Mouse (Mus musculus): Measurements from ENCODE around the gene Txnl4b.

Gene Txnl4b

DNA sequence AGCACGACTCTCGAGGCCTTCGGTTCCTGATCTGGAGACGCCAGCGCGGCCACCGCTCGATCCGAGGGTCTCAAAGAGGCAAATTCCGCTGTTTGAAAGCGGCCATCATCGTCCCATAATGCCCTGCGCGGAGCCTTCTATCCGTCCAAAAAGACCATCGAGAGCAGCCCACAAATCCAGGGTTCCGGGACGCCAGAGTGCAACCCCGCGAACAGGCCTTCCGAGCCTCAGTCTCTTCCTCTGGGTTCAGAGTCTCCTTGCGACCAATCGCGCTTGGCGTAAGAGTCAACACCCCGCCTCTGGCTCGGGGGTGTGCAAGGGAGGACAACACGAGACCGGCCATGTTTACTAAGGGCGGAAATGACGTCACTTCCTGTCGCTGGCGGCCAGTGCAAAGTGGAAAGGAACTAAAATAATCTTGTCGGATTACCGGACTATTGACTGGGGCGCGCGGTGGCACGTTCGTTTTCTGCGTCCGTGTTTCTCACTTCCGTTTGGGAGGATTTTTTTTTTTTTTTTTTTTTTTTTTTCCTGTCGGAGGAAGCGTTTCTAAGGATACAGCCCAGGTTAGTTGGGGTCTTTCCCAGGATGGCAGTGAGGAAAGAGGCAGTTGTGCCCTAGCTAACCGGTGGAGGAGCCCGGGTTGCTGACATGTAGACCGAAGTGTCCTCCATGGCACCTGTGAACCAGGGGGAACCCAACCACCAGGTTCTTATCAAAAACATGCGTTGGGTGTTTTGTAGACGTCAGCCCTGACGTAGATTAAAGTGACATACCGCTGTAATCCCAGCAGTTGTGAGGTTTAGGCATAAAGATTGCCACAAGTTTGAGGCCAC lies at the start of gene Txnl4b, which contains the start of gene Dhx38:
TSS of gene Txnl4b (plus strand) at position 395 of the 836 bp plus-strand sequence.
TSS of gene Dhx38 (minus strand) at position 364 of the 836 bp plus-strand sequence.
- peak; percentile 99 for DNase-seq

DNA sequence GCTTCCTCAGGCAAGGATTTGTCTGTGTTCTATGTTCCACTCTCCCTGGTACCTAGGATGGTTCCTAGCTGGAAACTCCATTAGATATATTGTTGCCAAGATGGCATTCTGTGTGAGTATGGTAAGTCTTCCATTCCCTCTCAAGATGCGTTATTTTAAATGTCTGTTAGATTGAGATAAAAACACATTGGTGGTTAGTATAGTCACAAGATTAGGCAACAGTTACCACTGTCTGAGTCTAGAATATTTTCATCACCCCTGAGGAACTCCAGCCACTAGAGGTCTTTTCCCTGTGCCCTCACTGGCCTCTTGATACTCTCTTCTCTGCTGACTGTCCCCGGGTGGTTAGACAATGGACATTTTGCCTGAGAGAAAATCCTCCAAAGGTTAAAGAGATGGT lies 41.7 kb upstream of the Txnl4b start:
- DNase-seq = no peak

DNA sequence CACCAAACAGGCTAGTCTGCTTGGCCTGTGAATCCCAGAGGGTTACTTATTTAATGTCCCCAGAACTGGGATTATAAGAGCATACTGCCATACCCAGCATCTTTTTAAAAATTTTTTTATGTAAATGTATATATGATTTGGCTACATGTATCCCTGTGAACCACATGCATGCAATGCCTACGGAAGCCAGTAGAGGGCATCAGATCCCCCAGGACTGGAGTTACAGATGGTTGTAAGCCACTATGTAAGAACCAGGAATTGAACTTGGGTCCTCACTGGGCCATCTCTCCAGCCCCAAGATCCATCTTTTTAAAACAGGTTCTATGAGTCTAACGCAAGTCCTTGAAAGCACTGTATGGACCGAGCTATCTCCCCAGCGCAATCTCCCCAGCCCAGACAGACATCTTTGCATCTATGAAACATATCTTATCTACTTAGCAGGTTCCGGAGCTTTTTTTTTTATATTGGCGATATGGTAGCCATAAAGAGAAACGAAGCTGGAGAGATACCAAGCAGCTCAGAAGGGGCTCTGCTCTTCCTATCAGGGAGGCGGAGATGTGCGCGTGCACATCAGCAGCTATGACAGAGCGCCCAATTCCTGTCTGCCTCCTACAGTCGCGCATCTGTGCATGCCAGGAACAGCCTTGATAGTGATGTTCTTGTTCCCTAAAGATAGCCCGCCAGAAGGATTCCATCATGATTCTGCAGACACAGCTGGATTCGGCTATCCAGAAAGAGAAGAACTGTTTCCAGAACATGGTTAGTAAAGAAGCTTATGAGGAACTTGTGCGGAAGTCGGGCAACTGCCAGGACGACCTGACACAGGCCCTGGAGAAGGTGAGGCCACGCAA lies 30.3 kb upstream of the Txnl4b start:
- DNase-seq = no peak

DNA sequence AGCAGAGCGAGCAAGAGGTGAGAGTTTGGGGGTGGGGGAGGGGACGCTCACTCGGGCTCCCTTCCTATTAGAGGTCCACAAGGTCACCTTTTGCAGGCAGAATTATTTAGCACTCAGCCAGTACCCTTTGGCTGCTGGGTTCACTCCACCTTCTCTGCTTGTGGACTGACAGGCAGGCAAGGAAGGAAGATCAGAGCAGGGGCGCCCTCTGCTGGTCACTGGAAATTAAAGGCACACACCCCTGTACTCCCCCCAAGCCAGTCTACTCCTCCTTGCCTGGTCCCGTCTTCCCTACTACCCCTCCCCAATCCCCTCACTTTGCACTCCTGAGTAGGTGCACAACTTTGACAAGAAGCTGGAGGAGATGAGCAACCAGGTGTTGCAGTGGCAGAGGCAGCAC lies 29.0 kb upstream of the Txnl4b start:
- DNase-seq = peak; percentile 78

DNA sequence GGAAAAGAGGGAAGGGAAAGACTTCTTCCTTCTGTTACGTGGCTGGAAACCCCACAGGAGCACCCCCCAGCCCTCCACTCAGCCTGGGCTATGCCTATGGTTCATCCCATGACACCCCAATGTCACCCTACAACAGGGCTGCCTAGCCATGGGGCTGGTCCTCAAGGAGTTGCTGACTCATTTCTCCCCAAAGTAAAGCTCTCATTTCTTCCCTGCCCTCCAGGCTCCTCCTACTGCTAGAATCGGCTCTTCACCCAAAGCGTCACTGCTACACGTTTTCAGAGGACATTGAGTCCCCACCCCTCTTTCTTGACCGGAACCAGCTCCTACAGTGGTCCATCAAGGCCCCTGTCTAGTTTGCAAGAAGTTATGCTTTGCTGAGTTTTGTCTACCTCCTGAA lies 23.5 kb upstream of the Txnl4b start:
- no peak for DNase-seq

DNA sequence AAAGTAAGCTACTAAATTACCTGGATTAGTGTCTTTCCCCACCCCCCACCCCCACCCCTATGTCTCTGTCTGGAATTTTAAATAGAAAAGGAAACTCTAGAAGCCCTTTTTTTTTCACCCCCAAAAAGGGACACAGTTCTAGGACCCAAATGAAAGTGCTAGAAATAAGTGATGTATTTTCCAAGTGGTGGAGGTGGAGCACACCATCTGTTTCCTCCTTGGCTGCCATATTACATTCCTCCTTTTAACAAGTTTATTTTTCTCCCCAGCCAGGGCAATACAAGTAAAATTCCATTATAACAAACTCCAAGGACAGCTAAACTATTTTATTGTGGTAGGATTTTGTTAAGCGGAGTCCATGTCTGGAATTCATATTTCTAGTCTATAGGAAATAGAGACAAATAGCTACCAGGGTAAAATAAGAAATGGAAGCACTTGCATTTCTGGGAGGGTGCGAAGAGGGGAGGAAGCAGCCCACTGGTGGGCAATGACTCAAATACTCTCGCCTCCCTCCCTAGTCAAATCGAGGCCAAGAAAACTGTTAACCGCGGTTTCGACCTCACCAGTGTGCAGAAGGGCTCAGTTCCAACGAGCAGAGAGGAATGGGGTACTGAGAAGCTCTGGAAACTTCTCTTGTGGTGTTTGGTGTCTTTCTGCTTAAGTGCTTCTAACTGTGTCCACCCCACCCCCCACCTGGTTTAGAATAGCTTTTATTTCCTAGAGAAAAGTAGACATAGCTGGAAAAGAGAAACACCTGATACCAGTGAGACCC lies 22.8 kb upstream of the Txnl4b start:
- DNase-seq = no peak

DNA sequence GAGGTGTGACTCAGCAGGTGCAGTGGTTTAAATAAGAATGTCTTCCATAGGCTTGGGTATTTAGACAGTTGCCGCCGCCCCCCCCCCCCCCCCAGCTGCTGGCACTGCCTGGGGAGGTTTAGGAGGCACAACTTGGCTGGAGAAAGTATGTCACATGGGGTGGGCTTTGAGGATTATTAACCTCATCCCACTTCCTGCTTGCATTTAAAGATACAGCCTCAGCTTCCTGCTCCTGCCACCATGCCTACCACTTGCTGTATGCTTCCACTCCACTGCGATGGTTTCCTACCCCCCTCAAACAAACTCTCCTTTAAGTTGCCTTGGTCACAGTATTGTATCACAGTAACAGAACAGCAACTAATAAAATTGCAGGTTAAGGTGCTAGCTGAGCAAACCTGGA lies 21.6 kb upstream of the Txnl4b start:
- DNase-seq = no peak

DNA sequence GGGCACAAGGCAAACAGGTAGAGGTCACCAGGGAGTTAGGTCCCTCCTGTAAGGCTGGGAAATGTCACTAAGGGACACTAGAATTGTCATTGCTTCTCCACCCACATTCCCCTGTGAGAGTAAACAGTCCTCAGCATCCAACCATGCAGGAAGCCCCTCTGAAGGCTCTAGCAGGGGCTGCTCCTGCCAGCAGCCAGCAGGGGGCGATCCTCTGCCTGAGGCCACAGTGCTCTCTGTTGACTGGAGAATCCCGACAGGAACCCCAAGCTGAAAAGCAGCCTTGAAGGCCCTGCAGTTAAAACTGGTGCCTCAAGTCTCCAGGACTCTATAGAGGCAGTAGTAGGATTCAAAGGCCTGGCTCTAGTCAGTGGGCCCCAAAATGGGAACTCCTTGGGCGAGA lies 14.0 kb upstream of the Txnl4b start:
- no peak for DNase-seq

DNA sequence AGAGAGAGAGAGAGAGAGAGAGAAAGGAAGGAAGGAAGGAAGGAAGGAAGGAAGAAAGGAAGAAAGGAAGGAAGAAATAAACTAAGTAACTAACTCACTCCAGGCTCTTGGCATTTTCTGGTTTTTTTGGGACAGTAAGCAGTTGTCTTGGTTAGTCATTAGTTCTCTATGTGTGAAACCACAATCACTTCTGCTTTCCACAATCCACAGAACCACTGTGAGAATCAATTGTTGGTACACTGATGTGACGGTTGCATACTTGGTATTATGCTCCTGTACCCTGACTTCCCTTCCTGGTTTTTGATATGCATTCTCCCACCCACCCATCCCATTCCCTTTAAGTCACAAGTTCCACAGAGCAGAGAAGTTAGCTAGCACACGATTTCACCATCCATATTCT lies 1.8 kb upstream of the Txnl4b start:
- no peak for DNase-seq

DNA sequence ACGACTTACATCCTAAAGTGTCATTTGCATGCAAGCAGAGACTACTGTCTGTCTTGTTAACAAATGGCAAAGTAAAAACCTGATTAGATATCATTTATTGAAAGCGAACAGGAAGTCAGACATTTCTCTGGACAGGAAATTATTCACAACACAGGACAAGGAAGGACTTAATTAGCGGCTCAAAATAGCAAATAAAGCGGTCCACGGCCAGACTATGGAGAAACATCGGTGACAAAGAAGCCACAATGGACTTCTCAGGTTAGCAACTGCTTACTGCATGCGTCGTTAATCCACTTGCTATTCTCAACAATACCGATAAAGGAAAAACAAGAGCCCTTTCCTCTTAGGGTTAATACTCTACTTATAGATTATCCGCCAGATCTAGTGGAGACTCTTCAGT lies 926 bp upstream of the Txnl4b start:
- DNase-seq = no peak

DNA sequence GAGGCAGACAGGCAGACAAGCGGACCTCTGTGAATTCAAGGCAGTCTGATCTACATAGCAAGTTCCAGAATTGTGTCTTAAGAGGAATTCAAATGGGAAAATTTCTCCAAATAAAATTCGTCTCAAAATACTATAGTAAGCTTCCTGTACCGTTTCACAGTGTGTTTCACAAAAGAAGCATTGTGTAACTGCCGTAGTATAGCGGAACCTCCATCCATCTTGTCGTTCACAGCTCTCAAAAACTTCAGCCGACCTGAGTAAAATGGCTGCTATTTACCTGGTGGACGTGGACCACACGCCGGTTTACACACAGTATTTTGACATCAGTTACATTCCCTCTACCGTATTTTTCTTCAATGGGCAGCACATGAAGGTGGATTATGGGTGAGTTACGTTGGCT lies 5.4 kb downstream of the Txnl4b start:
- no peak for DNase-seq

DNA sequence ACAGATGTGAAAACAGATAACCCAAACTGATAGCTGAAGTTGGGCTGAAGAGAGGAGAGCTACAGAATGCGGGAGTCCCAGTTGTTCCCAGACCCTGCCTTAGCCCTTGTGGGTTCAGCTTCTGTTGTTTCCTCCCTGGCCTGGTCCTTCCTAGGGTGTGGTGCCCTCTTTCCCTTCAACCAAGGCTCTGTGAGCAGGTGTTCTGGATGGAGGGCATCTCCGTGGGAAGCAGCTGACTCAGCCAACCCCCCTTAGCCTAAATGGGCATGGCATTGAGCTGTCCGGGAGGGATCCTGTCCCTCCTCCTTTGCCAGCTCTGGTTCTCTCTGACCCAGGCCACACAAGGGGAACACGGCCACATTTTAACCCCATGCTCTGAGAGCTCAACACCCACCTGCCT lies 10.6 kb downstream of the Txnl4b start:
- DNase-seq = no peak

DNA sequence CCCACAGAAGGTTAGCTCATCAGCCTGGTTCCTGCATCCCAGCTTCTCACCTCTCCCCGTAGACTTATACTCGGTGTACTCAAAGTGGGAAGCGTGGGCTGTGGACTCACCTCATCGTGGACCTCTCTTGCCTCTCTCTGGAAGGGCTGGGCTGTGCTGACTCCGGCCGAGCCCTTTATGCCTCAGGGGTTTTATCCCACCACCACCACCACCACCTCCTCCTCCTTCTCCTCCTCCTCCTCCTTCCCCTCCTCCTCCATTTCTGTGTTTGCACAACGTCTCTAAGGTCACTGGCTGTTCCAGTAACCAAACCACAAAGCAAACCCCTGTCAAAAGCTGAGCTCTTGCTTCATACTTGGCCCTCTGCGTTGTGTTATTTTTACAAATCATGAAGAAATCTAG lies 13.2 kb downstream of the Txnl4b start, which contains the start of gene Hp:
TSS of gene Hp (minus strand) at position 273 of the 402 bp plus-strand sequence.
- no peak for DNase-seq

DNA sequence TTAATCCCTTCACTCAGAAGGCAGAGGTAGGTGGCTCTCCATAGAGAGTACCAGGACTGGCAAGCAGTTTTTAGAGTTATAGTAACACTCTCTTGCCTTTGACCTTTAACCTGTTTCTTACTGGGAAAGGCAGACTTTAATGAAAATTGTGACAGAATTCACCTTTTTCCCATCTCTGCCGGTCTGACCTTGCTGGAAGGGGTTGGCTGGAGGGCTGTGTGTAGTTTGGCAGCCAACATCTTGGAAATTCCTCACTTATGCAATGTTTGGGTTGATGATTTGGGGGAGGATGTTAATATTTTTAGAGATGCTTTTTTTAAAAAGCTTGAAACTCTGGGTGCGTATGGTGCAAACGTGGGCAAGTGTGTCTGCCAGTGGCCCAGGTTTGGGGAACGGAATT lies 18.6 kb downstream of the Txnl4b start:
- no peak for DNase-seq

DNA sequence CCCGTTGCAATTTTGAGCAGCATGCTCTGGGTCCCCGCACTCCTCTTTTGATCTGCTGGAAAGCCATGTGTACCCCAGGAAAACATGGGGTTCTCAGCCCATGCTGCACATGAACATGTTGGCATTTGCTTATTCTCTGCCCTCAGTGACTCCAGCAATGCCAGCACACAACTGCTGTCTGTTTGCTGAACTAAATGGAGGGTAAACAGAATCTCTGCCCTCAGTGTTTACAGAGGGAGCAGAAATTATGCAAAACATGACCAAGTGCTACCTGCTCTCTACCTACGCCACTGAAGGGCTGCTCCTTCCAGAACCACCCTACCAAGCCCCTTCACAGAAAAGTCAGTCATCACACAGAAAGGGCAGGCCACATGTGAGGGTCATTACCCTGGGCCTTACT lies 19.1 kb downstream of the Txnl4b start:
- DNase-seq = no peak

DNA sequence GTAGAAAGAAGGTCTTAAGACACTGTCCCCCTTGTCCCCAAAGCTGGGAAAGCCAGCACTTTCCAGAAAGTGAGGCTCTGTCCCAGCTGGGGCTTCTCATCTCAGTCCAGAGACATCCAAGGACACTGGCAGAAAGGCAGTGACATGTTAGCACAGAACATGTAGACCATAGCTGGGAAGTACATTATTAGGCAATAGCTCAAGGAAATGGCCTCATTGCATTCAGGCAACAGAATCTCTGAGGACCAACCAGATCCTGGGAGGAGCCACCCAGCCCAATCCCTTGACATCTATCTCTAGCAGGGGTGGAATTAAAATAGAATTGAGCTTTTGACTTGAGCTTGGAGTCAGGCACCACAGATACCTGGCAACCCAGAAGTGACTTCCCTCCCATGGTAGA lies 20.0 kb downstream of the Txnl4b start:
- DNase-seq = no peak

DNA sequence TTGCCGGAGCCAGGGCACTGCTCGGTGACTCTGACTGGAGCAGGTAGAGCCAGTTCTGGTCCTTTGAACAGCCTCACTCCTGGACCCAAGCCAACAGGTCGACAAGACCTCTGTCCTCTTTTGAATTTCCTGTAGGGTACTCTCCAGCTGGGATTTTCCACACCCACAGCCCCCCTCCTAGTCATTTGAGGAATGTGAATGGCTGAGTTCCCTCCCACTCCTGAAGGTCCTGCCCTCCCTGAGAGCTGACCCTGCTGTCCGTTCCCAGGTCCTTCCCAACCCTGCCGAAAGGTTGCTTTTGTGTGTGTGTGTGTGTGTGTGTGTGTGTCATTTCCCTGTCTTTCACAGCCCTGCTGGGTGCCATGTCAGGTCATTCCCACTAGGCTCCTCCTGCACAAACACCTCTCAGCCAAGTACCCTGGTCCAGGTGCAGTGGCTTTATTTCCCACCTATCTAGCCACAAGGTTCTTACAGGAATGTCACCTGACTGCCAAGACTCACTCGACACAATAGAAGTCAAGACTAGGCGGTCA lies 21.3 kb downstream of the Txnl4b start:
- no peak for DNase-seq

DNA sequence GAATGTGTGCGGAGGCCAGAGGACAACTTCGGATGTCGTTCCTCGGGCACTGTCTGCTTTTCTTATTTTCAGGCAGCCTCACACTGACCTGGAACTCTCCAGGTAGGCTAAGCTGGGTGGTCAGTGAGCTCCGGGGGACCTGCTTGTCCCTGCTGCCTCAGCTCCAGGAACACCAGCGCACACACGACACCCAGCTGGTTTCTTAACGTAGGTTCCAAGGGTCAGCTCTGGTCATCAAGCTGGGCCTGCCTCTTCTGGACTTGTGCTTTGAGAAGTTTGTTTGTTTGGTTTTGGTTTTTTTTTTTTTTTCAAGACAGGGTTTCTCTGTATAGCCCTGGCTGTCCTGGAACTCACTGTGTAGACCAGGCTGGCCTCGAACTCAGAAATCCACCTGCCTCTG lies 25.2 kb downstream of the Txnl4b start:
- DNase-seq = no peak

DNA sequence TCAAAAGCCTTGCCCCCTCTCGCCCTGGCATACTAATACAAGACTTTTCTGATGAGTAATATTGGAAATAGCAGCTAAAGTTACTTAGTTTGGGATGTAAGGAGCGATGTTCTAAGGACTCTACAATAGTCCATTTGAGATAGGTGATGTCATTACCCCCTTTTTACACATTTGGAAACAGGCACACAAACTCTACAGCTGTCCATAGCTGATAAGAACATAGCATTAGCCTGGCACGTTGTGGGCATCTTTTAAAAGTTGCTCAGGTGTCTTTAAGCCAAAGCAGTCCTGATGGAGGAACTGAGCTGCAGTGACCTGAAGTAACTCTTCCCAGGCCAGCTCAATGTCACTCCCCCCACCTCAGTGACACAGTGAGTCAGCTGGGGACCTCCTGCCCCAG lies 25.7 kb downstream of the Txnl4b start:
- DNase-seq = no peak

DNA sequence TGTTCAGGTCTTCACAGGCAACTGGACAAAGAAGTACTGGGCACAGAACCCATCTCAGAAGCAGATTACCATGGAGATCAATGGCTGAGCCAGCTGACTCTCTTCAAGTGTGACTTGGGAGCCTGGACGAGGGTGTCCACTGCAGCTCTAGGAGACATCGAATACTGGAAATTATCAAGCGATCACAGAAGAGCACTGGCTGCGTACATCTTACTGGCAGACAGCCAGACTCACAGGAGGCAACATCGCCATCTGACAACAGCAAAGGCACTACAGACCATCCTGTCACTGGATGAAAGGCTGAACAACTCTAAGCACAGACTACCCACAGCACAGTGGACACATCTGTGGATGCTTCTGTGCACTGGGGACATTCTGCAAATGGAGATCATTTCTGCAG lies 26.5 kb downstream of the Txnl4b start:
- DNase-seq = no peak

DNA sequence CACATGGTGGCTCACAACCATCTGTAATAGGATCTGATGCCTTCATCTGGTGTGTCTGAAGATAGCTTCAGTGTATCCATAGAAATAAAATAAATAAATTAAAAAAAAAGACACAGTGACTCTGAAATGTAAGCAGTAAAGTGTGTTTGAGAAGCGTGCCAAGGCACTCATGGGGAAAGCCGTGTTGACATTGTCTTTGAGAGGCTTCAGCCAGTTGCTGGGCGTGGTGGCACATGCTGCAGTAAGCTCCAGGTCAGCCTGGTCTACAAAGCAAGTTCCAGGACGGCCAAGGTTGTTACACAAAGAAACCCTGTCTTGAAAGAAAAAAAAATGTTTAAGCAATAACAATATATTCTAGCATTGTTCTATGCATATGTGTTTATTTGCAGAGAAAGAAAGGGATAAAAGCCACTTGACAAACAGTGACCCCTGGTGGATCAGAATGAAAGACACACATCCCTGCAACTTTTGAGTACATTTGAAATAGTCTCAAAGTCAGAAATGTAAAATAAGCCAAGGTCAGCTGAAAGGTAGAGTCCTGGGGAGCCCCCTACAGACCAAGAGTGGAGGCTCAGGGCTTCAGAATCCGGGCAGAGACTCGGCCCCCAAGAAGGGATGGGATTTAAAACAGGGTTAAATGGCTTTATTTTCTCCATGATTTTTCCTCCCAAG lies 27.6 kb downstream of the Txnl4b start:
- DNase-seq = no peak

DNA sequence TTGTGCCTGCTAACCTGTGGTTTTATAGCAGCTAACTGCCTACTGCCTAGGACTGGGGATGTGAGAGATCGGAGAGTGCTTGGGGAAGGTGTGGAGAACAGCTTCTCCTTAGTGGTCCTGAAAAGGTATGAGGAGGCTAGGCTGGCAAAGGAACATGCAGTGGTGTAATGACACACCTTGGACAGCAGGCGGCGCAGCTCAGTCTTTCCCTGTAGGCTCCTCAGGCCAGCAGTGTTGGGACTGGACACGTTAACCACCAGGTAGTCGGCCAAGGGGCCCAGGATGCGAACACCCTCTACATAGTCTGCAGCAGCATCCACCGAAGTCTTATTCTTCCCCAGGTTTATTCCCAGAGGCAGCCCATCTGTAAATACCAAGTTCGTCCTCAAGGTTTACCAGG lies 30.2 kb downstream of the Txnl4b start:
- DNase-seq = no peak
